Mouse (Mus musculus): ENCODE results near the gene Gm17018.
"Not testable (repeated sequence)": the region's sequence is repeated elsewhere in the genome, so short reads cannot be mapped to it uniquely, and the experiment has no call there.

Gm17018 gene

DNA sequence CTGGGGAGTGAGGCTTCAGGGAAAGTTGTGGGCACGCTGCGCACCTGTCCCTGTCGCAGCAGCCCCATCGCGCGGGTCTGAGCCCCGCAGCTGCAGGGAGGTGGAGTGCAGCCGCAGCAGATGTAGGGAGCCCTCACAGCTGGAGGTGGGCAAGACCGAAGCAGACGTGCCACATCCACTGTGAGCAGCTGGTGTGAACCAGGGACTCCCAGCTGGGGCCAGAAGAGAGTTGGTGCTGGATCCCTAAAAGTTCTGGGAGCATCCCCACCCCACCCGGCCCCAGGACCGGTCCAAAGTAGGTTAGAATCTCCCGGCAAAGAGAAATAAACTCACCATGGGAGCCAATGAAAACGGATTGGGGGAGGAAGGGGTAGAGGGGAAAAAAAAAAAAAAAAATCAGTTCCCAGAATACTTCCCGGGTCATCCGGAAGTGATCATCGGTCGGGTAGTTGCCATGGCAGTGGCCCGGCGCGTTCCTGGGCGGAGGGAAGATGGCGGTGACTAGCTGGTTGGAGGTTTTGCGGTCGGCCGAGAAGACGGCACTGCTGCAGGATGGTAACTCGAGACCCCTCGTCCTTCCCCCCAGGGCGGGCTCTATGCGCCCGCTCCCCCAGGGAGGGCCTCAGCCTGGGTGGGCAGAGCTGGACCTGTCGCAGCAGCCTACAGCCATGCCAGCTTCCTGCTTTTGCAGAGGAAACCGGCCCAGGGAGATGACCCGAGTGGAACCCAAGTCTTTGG lies at the start of gene Gm17018, which contains the start of gene Poll:
Gene Gm17018 (plus strand): TSS at position 463 of the 738 bp plus-strand sequence.
Gene Poll (minus strand): TSS at position 379 of the 738 bp plus-strand sequence.
- peak; percentile 66 for DNase-seq (ENCODE audit: low read depth)

DNA sequence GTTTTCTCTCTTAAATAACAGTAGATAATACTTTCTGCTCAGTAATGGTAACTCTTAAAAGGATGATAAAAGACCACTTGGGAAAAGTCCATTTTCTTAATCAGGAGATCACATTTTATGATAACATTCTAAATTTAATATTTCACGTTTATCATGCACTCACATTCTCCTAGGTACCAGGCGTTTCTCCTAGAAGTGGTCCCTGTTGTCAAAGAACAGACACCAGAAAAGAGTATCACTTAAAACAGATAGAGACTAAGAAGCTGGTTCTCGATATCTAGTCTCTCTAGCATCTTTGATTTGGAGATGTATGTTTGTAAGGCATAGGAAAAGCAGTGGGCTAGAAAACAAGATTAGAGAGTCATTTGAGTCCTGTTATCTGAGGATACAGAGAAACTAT lies 49.7 kb upstream of the Gm17018 start:
- DNase-seq (ENCODE audit: low read depth): no peak

GRCm38 (mm10) chr19:45511406-45511805 lies 49.0 kb upstream of the Gm17018 start:
- no peak for DNase-seq (ENCODE audit: low read depth)

GRCm38 (mm10) chr19:45515341-45515740 lies 45.1 kb upstream of the Gm17018 start:
- no peak for DNase-seq (ENCODE audit: low read depth)

DNA sequence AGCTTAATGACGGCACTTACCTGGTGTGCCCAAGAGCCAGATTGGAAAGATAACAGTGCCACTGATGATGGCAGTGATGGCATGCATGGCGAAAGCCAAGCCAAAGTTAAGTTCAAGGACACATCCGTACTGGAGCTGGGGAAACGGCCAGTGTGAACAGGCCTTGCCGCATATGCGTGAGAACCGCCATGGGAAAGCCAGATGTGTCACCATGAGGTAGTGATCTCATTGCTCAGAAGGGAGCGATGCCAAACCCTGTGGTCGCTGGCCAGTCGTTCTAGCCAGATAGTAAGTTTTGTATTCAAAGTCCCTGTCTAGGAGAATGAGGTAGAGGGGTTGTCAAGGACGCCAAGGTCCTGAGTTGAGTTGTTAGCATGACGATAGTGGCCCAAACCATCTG lies 44.2 kb upstream of the Gm17018 start:
- no peak for DNase-seq (ENCODE audit: low read depth)

GRCm38 (mm10) chr19:45527382-45527781 lies 33.0 kb upstream of the Gm17018 start:
- DNase-seq (ENCODE audit: low read depth): no peak

DNA sequence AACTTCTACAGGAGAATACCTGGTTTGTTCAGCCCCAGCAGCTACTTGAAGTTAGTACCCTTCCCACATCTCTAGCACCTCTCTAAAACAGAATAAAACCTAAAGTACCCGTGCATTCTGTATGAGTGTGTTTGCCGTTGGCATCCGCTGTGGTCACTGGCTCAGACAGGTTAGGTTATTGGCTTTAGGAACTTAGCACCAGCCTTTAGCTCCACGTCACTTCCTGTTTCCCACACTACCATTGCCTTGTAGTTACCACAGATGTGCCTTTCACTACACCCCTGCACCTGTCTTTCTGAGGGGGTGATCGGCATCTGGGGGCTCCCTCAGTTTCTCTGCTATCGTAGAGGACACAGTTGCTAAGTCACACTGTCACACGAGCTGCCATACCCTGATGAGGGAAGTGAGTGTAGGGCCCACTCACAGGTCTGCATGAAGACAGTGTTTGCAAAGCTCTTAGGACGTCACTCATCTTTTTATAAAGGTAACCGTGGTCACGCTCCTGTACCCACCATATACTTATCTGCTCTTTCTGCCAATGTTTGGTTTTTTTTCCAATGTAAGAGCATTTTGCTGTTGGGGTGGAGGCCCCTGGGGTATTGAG lies 32.4 kb upstream of the Gm17018 start:
- DNase-seq (ENCODE audit: low read depth): no peak

- DNase-seq (ENCODE audit: low read depth): no peak
Observed at GRCm38 (mm10) chr19:45529294-45529693, 31.1 kb upstream of the Gm17018 start.

DNA sequence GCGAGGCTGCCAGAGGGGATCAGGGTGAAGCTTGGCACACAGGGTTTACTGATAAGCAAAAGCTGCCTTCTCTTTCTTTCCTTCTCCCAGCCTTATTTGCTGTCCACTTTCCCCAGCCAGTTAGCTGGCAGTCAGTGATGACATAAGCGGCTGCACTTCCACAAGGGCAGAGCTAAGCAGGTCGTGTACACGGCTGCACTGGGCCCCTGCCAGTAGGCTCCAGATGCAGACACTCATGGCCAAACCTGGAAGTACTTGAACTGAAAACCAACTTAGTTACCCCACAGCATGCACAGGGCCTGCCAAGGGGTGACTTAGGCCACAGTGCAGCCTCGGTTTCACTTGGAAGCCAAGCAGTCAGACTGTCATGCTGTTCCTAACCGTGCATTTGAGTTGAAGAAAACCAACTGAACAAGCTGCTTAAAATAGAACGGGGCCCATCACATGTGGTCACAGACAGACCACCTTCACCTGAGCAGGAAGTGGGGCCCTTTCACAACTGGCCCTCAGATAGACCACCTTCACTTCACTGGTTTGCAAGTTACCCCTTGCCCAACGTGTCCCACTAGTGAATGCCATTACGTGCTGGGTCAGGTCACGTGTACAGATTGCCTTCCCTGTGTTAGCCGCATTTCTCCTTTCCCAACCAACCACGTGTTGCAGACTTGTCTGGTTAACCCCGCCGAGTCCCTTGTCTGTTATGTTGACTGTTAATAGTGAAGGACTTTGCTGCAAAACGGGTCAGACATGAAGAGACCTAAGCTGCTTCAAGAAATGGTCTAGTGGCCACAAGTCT lies 30.0 kb upstream of the Gm17018 start:
- DNase-seq (ENCODE audit: low read depth): no peak

GRCm38 (mm10) chr19:45531554-45531953 lies 28.9 kb upstream of the Gm17018 start:
- DNase-seq (ENCODE audit: low read depth): no peak

GRCm38 (mm10) chr19:45533617-45534016 lies 26.8 kb upstream of the Gm17018 start:
- no peak for DNase-seq (ENCODE audit: low read depth)

- DNase-seq (ENCODE audit: low read depth): no peak
Observed at GRCm38 (mm10) chr19:45535214-45535735, 25.1 kb upstream of the Gm17018 start.

- no peak for DNase-seq (ENCODE audit: low read depth)
Observed at GRCm38 (mm10) chr19:45535929-45536328, 24.5 kb upstream of the Gm17018 start.

- DNase-seq (ENCODE audit: low read depth): no peak
Observed at GRCm38 (mm10) chr19:45537505-45537904, 22.9 kb upstream of the Gm17018 start.

DNA sequence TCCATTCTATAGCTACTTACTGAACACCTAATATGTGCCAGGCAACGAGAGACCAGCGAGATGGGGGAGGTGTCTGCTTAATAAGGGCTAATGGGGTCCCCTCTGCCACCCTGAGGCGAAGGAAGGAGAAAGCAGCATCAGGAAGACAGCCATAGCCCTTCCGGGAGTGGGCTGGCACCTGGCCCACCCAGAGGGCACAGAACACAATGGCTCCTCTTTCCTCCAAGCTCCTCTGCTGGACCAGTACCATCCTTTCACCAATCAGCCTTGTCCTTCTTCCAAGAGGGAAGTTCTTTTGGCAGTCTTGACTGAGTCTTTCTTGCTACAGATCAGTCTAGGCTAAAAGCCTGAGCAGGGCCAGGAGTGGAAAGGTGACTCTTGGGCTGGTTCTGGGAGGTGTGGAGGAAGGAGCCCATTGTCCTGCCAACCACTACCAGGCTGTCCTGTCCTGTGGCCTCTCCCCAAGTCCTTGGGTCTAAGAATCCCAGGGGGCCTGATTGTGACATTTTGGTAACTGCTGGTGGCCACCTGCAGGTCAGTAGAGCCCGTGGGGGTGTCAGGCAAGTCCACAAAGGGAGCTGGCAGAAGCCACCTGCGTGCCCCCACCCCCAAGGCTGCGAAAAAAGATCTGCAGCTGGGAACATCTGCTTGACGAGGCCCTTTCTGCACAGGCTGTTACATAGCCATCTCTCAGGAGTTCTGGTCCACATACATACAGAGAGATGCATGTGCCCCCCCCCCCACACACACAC lies 19.6 kb upstream of the Gm17018 start:
- no peak for DNase-seq (ENCODE audit: low read depth)

GRCm38 (mm10) chr19:45541409-45542041 lies 18.9 kb upstream of the Gm17018 start:
- no peak for DNase-seq (ENCODE audit: low read depth)

DNA sequence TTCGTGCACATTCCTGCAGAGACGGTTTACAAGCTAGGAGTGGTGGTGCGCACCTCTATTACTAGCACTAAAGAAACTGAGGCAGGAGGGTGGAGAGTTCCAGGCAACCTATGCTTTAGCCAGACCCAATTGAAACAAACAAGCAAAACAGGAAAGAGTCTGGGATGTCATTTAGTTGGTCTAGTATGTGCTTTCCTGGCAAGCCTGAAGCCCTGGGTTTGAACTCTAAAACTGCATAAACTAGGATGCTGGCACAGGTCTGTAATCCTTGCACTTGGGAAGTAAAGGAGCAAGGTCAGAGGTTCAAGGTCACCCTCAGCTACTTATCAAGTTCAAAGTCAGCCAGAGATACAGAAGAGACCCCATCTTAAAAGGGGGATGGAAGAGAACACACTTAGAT lies 18.4 kb upstream of the Gm17018 start:
- no peak for DNase-seq (ENCODE audit: low read depth)

GRCm38 (mm10) chr19:45544152-45544924 lies 16.1 kb upstream of the Gm17018 start:
- no peak for DNase-seq (ENCODE audit: low read depth)

DNA sequence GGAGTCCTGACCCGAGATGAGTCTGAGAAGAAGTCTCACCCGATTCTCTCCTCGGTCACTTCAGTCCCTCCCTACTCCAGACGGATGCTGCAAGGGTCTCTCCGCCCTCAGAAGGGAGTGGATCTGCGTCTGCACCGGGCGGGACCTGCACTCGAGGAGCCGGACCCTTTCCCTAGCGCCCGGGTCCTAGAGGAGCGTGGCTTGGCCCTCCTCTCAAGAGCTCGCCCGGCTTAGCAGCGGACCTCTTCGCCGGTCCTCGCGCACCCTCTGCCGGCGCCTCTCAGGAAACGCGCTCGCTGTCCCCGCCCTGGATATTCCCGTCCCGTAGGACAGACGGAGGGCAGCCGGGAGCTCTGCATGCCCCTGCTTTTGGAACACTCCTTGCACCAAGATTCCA lies 15.5 kb upstream of the Gm17018 start:
- DNase-seq (ENCODE audit: low read depth): no peak

DNA sequence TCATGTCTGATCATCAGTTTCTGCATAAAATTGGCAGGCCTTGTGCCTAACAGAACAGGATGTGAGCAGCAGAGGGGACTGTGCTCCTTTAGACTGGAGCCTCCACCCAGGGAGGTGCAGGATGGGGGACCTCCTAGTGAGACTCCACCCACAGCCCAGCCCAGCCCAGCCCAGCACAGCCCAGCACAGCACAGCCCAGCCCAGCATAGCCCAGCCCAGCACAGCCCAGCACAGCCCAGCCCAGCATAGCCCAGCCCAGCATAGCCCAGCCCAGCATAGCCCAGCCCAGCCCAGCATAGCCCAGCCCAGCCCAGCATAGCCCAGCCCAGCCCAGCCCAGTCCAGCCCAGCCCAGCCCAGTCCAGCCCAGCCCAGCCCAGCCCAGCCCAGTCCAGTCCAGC lies 12.2 kb upstream of the Gm17018 start:
- not testable (repeated sequence) for DNase-seq (ENCODE audit: low read depth)

Data from c-Kit-positive CD71-positive TER-119-negative erythroid progenitor cells, embryonic 14.5 days (primary cell).